Mouse (Mus musculus): ENCODE data around the gene Cmbl.

GRCm38 (mm10) chr15:31561390-31561789 is 3.8 kb upstream of the Cmbl start:
- TF ChIP-seq CTCF (IDR thresholded peaks at IDR 0.05; ENCODE audit: low read depth) (no peak), EP300 (IDR thresholded peaks at IDR 0.05; ENCODE audit: low read depth) (no peak)

All from heart, postnatal 0 days (tissue).